Mouse (Mus musculus): ENCODE measurements at regions not wholly inside any gene's neighbourhood (a gene's known extent, or its start where the extent isn't known, plus 50 kb on each side); places are given as distances from the start of the nearest gene placed in this dataset.

- TF ChIP-seq CTCF (IDR thresholded peaks at IDR 0.05) (no peak), EP300 (IDR thresholded peaks at IDR 0.05) (no peak)
Observed at GRCm38 (mm10) chr7:72596985-72597384, 290.6 kb upstream of the Mctp2 start.
